Mouse (Mus musculus): ENCODE data around the gene Chil4.
"Not testable (repeated sequence)": the region's sequence is repeated elsewhere in the genome, so short reads cannot be mapped to it uniquely, and the experiment has no call there.

Chil4 gene

GRCm38 (mm10) chr3:106219407-106219806 is at the start of gene Chil4:
Gene Chil4 (minus strand): TSS chr3:106219507.
- no peak for DNase-seq

GRCm38 (mm10) chr3:106265854-106266253 is 46.5 kb upstream of the Chil4 start:
- no peak for DNase-seq

GRCm38 (mm10) chr3:106264854-106265253 is 45.5 kb upstream of the Chil4 start:
- no peak for DNase-seq

GRCm38 (mm10) chr3:106257076-106257475 is 37.8 kb upstream of the Chil4 start:
- not testable (repeated sequence) for DNase-seq

- DNase-seq = no peak
Measured at GRCm38 (mm10) chr3:106252719-106253118, 33.4 kb upstream of the Chil4 start.

GRCm38 (mm10) chr3:106250763-106251399 is 31.6 kb upstream of the Chil4 start:
- not testable (repeated sequence) for DNase-seq

GRCm38 (mm10) chr3:106247369-106247768 is 28.1 kb upstream of the Chil4 start:
- not testable (repeated sequence) for DNase-seq

GRCm38 (mm10) chr3:106240210-106240609 is 20.9 kb upstream of the Chil4 start:
- DNase-seq = not testable (repeated sequence)

- DNase-seq = no peak
Measured at GRCm38 (mm10) chr3:106239196-106239791, 20.0 kb upstream of the Chil4 start.

- DNase-seq = not testable (repeated sequence)
Measured at GRCm38 (mm10) chr3:106223391-106223790, 4.1 kb upstream of the Chil4 start.

- DNase-seq = no peak
Measured at GRCm38 (mm10) chr3:106221625-106222265, 2.4 kb upstream of the Chil4 start.

GRCm38 (mm10) chr3:106218284-106218954 is 888 bp downstream of the Chil4 start:
- not testable (repeated sequence) for DNase-seq

- DNase-seq = not testable (repeated sequence)
Measured at GRCm38 (mm10) chr3:106198030-106198429, 21.3 kb downstream of the Chil4 start.

GRCm38 (mm10) chr3:106197246-106197645 is 22.1 kb downstream of the Chil4 start:
- DNase-seq = not testable (repeated sequence)

- no peak for DNase-seq
Measured at GRCm38 (mm10) chr3:106196276-106196675, 23.0 kb downstream of the Chil4 start.

- DNase-seq = no peak
Measured at GRCm38 (mm10) chr3:106195486-106195885, 23.8 kb downstream of the Chil4 start.

- no peak for DNase-seq
Measured at GRCm38 (mm10) chr3:106187991-106188390, 31.3 kb downstream of the Chil4 start.

GRCm38 (mm10) chr3:106177509-106178189 is 41.7 kb downstream of the Chil4 start:
- no peak for DNase-seq

GRCm38 (mm10) chr3:106174971-106175370 is 44.3 kb downstream of the Chil4 start:
- not testable (repeated sequence) for DNase-seq

- DNase-seq = not testable (repeated sequence)
Measured at GRCm38 (mm10) chr3:106172506-106172905, 46.8 kb downstream of the Chil4 start.

GRCm38 (mm10) chr3:106171135-106171731 is 48.1 kb downstream of the Chil4 start:
- no peak for DNase-seq

- DNase-seq = no peak
Measured at GRCm38 (mm10) chr3:106170522-106171053, 48.7 kb downstream of the Chil4 start.
